Mouse (Mus musculus) stomach, postnatal 0 days (tissue): ENCODE measurements at regions not wholly inside any gene's neighbourhood (a gene's known extent, or its start where the extent isn't known, plus 50 kb on each side); places are given as distances from the start of the nearest gene placed in this dataset.

Experiments
- ATAC-seq: fragments of 200-750 bp; cut with Nextera tagmentation; 2 replicates; pipeline ENCODE4 v1.8.0; 2017; ENCODE audit not compliant: low FRiP score, low TSS enrichment
- DNase-seq: peaks from one replicate; pipeline ENCODE4 v3.0.0-alpha.2; 2016; ENCODE audit warnings: low spot score
- H3K27ac ChIP-seq: fragments of 300-500 bp; sonication (generic); replicated peaks from 2 replicates; pipeline ENCODE4 v1.5.1; 2014; ENCODE audit warnings: mild to moderate bottlenecking, control low read depth
- H3K27me3 ChIP-seq: fragments of 300-500 bp; sonication (generic); 2 replicates; pipeline ENCODE4 v1.6.1; 2014; ENCODE audit warnings: low read length; ENCODE audit not compliant: control insufficient read depth, insufficient read depth
- H3K36me3 ChIP-seq: fragments of 300-500 bp; sonication (generic); 2 replicates; pipeline ENCODE4 v1.6.1; 2014; ENCODE audit warnings: low read length, mixed read lengths; ENCODE audit not compliant: control insufficient read depth, insufficient read depth
- H3K4me1 ChIP-seq: fragments of 300-500 bp; sonication (generic); replicated peaks from 2 replicates; pipeline ENCODE4 v1.6.1; 2014; ENCODE audit warnings: antibody characterized with exemption; ENCODE audit not compliant: control insufficient read depth, insufficient read depth
- H3K4me2 ChIP-seq: fragments of 300-500 bp; sonication (generic); replicated peaks from 2 replicates; pipeline ENCODE4 v1.6.1; 2014; ENCODE audit warnings: low read depth, mild to moderate bottlenecking, control low read depth, moderate library complexity
- H3K4me3 ChIP-seq: fragments of 300-500 bp; sonication (generic); 2 replicates; pipeline ENCODE4 v1.5.1; 2014; ENCODE audit warnings: low read depth, low read length, control low read depth
- H3K9ac ChIP-seq: fragments of 300-500 bp; sonication (generic); 2 replicates; pipeline ENCODE4 v1.6.1; 2014; ENCODE audit warnings: mild to moderate bottlenecking, low read length, control low read depth, mixed read lengths
- H3K9me3 ChIP-seq: fragments of 300-500 bp; sonication (generic); 2 replicates; pipeline ENCODE4 v1.6.1; 2016; ENCODE audit warnings: low read length; ENCODE audit not compliant: control insufficient read depth
- CTCF ChIP-seq: IDR thresholded peaks from 2 replicates; pipeline ENCODE4 v1.5.1; 2016; ENCODE audit warnings: antibody characterized with exemption, low read depth, mild to moderate bottlenecking, moderate library complexity
- EP300 ChIP-seq: optimal IDR thresholded peaks from 2 replicates; pipeline ENCODE3; 2016; ENCODE audit warnings: antibody characterized with exemption
- WGBS: fragments of 180-500 bp; shearing (Covaris S2); extraction: QIAGEN DNeasy Blood & Tissue Kit; methylation state at CpG from one replicate; pipeline ENCODE4 v1.1.7; 2014; 5-methylcytosine and 5-hydroxymethylcytosine counted together

GRCm38 (mm10) chr19:32892469-32892868 lies 135.2 kb downstream of the Pten start:
- TF ChIP-seq CTCF (no peak), EP300 (no peak)
- Histone ChIP-seq H3K4me2 (no peak overlapping the region), H3K27ac (no peak overlapping the region), H3K27me3 (no peaks in the 10 kb centered on the region), H3K4me3 (no peak overlapping the region), H3K9ac (no peak overlapping the region), H3K36me3 (no peaks in the 10 kb centered on the region), H3K9me3 (no peaks in the 10 kb centered on the region), H3K4me1 (no peaks in the 10 kb centered on the region)
- WGBS, result 82% methylated on average over 5 of the region's 5 CpGs
- ATAC-seq (no peak), DNase-seq (no peak)

GRCm38 (mm10) chr19:32903454-32904108 lies 146.3 kb downstream of the Pten start:
- Histone ChIP-seq H3K9me3 (no peaks in the 10 kb centered on the region), H3K36me3 (no peaks in the 10 kb centered on the region), H3K27ac (no peak overlapping the region), H3K27me3 (no peaks in the 10 kb centered on the region), H3K4me2 (no peak overlapping the region), H3K4me1 (peaks cover 3% of the 10 kb centered on the region; the same call in 1 of the 2 replicates), H3K9ac (no peak overlapping the region), H3K4me3 (no peak overlapping the region)
- DNase-seq, result no peak
- ATAC-seq, result no peak
- no peak for TF ChIP-seq CTCF
- TF ChIP-seq EP300, result no peak
- WGBS, result 49% methylated on average over 7 of the region's 7 CpGs

- WGBS, result 52% methylated on average over 7 of the region's 7 CpGs
- Histone ChIP-seq H3K4me2 (no peak overlapping the region), H3K4me3 (no peak overlapping the region), H3K36me3 (no peaks in the 10 kb centered on the region), H3K9me3 (no peaks in the 10 kb centered on the region), H3K4me1 (peaks cover 3% of the 10 kb centered on the region; the same call in 1 of the 2 replicates), H3K27ac (no peak overlapping the region), H3K9ac (no peak overlapping the region), H3K27me3 (no peaks in the 10 kb centered on the region)
- TF ChIP-seq CTCF (no peak), EP300 (no peak)
- no peak for ATAC-seq
- no peak for DNase-seq
Observed at GRCm38 (mm10) chr19:32904517-32904916, 147.2 kb downstream of the Pten start.

- Histone ChIP-seq H3K27ac (no peak overlapping the region), H3K36me3 (no peaks in the 10 kb centered on the region), H3K4me1 (peaks cover 3% of the 10 kb centered on the region; the same call in 1 of the 2 replicates), H3K9me3 (no peaks in the 10 kb centered on the region), H3K27me3 (no peaks in the 10 kb centered on the region), H3K4me3 (no peak overlapping the region), H3K9ac (no peak overlapping the region), H3K4me2 (no peak overlapping the region; the same call in 1 of the 2 replicates)
- ATAC-seq (peak; percentile 82), DNase-seq (peak; percentile 39)
- TF ChIP-seq CTCF (no peak), EP300 (no peak)
- WGBS, result 35% methylated on average over 8 of the region's 8 CpGs
Observed at GRCm38 (mm10) chr19:32905901-32906431, 148.7 kb downstream of the Pten start.

GRCm38 (mm10) chr19:32906820-32907219 lies 149.5 kb downstream of the Pten start:
- no peak overlapping the region for H3K4me3 ChIP-seq
- H3K27me3 ChIP-seq, result no peaks in the 10 kb centered on the region
- H3K36me3 ChIP-seq, result no peaks in the 10 kb centered on the region
- no peak overlapping the region for H3K27ac ChIP-seq
- H3K4me1 ChIP-seq, result peaks cover 3% of the 10 kb centered on the region; the same call in 1 of the 2 replicates
- ATAC-seq (no peak), DNase-seq (no peak)
- TF ChIP-seq EP300, result no peak
- TF ChIP-seq CTCF, result no peak
- 73% methylated on average over 5 of the region's 5 CpGs for WGBS
- no peak overlapping the region for H3K4me2 ChIP-seq
- no peaks in the 10 kb centered on the region for H3K9me3 ChIP-seq
- no peak overlapping the region for H3K9ac ChIP-seq

- TF ChIP-seq CTCF (no peak), EP300 (no peak)
- H3K4me3 ChIP-seq, result no peak overlapping the region
- ATAC-seq (no peak), DNase-seq (no peak)
- WGBS, result 73% methylated on average over 4 of the region's 4 CpGs
- H3K36me3 ChIP-seq, result no peaks in the 10 kb centered on the region
- no peak overlapping the region for H3K4me2 ChIP-seq
- H3K27me3 ChIP-seq, result no peaks in the 10 kb centered on the region
- no peaks in the 10 kb centered on the region for H3K9me3 ChIP-seq
- H3K27ac ChIP-seq, result no peak overlapping the region
- no peaks in the 10 kb centered on the region for H3K4me1 ChIP-seq
- H3K9ac ChIP-seq, result no peak overlapping the region
Observed at GRCm38 (mm10) chr19:32910050-32910462, 152.8 kb downstream of the Pten start.
